Mouse (Mus musculus) heart, adult 18-20 months (tissue): ENCODE data around the gene Spry1. TPM values are rescaled to one million over a fixed set of nuclear protein-coding genes. Genes with fewer than 3 reads are reported as not detected.
"Not testable (repeated sequence)": the region's sequence is repeated elsewhere in the genome, so short reads cannot be mapped to it uniquely, and the experiment has no call there.

Source experiments
- DNase-seq, 2 experiments: peaks; one replicate each; pipeline ENCODE4 v3.0.0; 2021 to 2022; ENCODE audit warnings: mixed read lengths in 1 of 2
- long read RNA-seq, 2 experiments: library from polyadenylated mRNA; stranded (forward); transcript quantifications; one replicate each; pipeline ENCODE4 v2.0.0; 2021
- total RNA-seq, 2 experiments: library from RNA; stranded (reverse); gene quantifications; 2 replicates each; pipeline ENCODE4 v1.2.3; 2021

Spry1 gene
- total RNA-seq: 10 to 100 TPM; 22.8 to 25.3 TPM
- long read RNA-seq, experiment 1, transcript Spry1-203 (3 exons, 2,451 nt): minor isoform, 15 of 37 reads
- long read RNA-seq, experiment 1, transcript Spry1-201 (3 exons, 2,481 nt): major isoform, 16 of 37 reads
- long read RNA-seq, experiment 1, partial matches to known transcripts: 0 of 37 reads
- long read RNA-seq, experiment 1, other reads (novel, unspliced or antisense): 5 of 37 reads
- long read RNA-seq, experiment 2, transcript Spry1-201 (3 exons, 2,481 nt): major isoform, 9 of 17 reads
- long read RNA-seq, experiment 2, partial matches to known transcripts: 0 of 17 reads
- long read RNA-seq, experiment 2, other reads (novel, unspliced or antisense): 6 of 17 reads

DNA sequence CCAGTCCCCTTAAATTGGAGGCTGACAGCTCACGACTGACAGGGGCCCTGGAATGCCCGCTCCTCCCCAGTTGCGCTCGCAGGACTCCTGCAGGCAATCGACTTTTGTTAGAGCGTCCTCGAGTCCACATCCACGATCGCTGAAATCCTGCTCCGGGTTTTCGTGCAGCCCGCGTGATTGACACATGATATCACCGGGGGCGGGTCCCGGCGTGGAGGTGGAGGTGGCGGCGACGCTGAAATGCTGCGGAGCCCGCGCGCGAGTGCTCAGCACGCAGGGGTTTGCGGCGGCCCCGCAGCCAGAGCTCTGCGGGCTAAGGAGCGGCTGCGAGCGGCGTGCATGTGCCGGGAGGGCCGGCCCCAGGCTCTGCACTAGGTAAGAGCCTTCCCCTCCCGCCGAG lies at the start of gene Spry1:
Gene Spry1, plus strand, starts transcription at position 258 of the 400 bp plus-strand sequence.
- peak; percentile 96 to 100 for DNase-seq

DNA sequence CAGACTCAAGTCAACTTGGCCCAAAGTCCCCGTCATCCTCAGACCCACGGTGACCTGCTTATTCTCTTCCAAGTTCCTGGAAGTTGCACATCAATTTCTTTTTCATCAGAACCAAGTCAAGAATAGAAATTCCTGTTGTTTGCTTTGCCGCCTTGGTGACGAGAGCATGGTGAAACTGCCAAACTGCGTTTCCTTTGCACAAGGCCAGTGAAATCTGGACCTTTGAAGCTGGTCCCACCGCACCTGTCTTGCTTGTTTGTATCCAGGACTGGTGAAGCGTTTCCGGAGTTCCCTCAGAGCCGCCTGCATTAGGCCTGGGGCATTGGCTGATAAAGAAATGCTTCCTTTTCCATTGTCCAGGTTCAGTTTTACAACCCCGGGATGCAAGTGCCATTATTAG lies 44.0 kb upstream of the Spry1 start:
- peak; percentile 30 to 60 for DNase-seq

DNA sequence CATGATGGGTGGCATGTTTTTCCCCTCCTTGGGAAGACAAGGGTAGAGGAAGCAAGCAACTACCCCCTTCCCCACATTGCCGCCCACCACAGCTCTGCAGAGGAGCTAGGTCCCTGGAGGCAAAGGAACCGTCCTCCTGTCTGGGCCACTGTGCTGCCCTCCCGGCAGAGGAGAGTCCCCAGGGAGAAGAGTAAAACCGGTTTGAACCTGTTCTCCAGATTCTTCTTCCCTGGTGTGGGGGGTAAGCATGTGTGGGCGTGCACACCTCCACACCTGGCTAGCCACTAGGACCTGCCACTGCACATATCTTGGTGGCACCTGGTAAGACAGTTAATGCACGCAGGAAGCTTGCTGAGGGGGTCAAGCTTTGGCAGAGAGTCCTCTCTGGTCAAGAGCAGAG lies 43.2 kb upstream of the Spry1 start:
- no peak for DNase-seq

DNA sequence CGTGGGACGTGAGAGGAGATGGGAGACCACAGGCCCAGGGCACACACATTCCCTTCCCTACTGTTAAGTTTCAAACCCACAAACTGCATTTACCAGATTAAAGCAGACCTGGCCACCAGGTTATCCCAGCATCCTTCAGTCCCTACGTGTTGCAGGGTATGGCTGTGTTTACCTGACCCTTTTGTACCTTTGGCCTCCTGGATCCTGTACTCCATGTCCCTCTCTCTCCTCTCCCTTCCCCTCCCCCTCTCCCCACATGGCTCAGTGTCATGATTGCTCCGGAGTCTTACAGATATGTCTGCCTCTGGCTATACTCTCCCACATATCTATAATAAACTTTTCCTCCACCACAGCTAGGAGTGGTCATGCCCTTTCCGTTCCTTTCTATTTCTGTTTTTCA lies 42.5 kb upstream of the Spry1 start:
- DNase-seq: no peak

DNA sequence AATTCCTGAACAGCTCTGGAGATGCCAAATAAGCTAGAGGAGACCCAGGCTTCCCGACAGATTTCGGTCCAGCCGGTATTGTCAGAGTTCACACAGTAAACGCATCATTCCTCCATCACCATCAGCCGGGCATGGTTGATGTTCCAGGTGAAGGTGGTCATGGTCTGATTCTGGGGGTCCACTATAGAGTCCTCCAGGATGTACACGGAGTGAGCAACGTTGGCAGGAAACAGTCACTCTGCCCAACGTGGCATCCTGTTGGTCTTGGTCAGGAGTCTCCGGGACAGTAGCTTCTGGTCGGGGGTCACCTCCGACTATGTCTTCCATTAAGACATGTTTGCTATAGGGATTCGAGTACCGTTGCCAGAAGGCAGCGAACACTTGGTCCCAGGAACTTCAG lies 40.1 kb upstream of the Spry1 start:
- not testable (repeated sequence) for DNase-seq

DNA sequence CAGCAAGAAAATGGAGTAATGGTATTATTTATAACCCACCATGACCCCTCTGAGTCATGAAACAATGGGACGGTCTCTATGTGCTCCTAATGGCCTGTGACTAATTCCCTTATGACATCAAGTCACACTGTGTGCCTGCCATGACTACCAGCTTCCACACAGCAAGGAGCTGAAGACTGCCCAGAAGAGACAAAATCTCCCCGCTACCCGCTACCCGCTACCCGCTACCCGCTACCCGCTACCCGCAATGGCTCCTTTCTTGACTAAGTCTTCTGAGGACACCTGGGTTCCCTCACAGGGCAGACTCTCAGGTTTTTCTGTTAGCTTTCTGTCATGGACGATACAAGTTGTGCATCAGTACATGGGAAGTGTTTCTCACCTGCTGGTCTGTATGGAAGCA lies 37.4 kb upstream of the Spry1 start:
- no peak for DNase-seq

DNA sequence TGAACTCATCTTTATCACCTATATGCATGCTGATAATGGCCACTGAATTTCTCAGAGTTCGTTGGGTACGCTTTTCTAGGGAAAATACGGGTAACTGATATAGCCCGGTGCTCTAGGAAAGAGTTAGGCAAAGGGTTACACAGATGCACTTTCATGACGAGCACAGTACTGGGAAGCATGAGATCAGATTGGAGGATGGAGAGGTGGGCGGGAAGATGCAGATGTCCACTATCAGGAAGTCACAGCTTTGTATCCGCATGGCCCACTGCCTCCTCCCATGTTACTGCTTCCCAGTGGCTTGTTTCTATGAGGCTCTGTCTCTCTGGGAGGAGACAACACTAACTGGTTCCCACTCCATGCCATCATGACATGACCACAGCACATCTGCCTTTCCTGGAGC lies 36.9 kb upstream of the Spry1 start:
- DNase-seq: no peak

DNA sequence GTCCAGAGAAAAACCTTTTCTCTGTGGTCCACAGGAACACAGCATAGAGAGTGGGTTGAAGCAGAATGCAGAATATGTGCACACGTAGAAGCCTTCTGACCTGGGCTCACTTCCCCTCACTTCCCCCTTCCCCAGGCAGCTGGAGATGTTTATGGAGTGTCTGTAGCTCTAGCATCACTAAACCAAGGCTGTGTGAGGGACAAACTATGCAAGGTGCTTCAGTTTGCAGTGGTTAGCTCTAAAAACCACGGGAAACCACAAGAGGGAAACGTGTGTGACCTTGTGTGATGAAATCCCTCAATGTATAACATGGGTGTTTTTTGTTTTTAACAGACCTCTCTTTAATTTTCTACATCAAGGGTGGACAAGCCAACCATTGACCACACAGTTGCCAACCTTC lies 36.2 kb upstream of the Spry1 start:
- no peak for DNase-seq

DNA sequence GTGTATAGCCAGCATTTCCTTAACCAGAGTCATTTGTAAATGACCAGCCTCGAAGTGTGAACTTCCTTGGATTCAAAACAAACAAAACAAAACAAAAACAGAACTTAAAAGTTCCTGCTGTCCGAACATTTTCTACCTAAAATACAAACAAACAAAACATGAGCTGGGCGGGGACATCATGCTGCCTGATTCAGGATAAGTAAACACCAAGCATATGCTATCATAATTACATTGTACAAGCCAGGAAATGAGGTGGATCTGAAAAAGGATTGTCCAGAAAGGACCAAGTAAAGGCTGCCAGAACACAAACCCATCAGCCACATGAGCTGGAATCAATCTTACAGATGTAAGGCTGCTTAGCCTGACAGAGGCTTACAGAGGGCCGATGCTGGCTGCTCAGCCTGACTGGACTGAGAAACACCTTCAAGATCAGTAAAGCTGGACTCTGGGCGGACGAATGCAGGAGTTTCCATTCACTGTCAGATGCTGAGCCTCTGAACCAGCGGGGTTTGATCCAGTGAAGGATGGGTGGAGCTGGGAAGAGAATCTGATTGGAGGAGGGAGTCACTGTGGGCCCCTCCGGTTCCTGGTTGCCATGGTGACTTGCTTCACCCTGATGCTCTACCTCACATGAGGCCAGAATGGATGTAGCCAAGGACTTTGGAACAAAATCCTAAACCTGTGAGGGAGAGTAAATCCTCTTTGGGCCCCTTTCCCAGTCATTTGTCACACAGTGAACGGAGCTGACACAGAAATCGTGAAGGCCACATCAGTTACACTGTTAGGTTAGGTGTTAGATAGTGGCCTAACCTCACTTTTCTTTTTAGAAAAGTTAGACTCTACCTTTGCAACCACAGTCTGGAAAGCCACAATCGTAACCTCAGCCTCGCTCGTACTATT lies 34.5 kb upstream of the Spry1 start:
- peak; percentile 36 to 70 for DNase-seq

DNA sequence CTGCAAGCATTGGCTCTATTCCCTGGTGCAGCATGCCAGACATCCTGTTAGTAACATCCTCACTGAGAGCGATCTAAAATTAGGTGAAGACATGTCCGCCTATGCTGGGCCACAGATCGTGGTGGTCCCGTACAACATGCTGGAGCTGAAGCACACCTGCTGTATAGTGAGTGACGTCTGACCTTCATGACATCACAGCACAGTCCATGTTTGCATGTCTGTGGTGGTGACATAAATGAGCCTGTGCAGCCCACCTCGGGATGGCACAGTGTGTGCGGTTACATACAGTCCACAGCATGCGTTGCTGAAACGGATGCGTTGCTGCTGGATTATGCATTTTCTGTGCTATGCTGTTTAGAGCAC lies 33.9 kb upstream of the Spry1 start:
- peak; percentile 54 to 56 for DNase-seq

DNA sequence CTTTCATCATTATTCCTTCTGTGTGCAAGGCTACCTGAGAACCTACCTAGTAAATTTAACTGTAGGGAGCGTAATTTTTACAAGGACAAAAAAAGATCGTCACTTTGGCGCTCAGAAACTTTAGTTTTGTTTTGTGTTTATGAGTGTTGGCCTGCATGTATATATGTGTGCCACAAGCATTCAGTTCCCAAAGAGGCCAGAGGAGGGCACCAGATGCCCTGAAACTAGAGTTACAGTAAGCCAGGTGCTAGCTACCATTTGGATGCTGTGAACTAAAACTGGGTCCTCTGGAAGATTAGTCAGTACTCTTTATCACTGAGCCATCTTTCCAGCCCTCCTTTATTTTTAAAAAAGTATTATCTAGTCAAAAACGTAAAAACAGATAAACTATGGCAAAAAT lies 30.8 kb upstream of the Spry1 start:
- no peak for DNase-seq

DNA sequence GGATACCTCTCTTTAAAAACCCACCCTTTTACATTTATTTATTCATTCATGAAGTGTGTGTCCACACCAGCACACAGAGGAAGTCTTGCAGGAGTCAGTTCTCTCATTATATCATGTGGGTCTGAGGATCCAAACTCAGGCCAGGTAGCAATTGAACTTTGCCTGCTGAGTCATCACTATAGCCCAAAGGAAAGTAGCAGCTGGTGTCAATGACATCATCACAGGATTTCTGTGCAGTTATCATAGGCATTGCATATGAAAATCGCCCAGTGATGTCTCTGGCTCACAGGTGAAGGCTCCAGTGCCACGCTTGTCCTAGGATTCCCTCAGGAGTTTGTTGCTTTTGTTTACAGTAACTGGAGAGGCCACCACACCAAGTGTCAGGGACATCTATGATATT lies 29.1 kb upstream of the Spry1 start:
- no peak for DNase-seq

DNA sequence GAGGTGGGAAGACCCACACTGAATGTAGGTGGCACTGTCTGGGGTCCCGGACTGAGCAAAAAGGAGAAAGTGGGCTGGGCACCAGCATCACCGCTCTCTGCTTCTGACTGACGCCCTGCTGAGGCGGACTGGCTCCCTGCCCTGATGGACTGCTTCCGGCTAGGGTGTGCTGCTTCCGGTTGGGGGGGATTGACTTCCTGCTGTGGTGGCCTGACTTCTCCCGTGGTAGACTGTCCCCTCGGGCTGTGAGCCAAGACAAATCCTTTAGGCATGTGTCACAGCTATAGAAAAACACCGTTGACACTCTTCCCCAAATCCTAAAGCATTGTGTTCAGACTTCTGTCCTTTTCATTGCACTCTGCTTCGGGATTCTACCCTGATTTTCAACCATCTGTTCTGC lies 26.0 kb upstream of the Spry1 start:
- peak; percentile 47 to 71 for DNase-seq

DNA sequence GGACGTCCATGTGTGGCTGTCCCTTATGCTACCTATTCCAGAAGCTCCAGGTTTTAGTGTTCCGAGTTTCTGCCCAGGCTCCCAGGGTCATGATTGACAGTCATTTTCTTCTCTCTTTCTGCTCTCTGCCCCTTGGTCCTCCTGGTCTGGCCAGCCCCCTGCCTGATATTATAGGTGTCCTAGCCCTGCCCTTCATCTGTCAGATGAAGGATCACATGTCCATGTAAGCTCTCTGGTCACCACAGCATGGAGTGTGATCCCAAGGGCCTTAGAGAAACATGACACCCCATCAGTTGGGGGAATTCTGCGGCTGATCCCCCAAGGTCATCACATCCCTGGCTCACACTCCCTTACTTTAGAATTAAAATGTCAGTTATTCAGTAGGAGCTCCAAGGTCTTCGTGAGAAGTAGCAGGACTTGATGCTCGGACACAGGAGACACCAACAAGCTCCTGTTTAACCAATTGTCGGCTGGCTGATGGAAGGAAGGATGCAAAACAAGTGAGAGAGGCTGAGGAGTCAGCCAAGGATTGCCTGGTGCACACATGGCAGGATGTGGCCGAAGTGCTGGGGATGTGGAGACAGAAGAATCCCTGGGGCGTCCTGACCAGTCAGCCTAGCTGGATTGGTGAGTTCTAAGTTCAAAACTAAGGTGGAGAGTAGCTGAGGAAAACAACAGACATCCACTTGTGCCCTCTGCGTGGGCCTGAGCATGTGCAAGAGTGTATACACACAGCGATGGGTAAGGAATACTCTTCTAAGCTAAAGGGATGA lies 24.7 kb upstream of the Spry1 start:
- no peak for DNase-seq

DNA sequence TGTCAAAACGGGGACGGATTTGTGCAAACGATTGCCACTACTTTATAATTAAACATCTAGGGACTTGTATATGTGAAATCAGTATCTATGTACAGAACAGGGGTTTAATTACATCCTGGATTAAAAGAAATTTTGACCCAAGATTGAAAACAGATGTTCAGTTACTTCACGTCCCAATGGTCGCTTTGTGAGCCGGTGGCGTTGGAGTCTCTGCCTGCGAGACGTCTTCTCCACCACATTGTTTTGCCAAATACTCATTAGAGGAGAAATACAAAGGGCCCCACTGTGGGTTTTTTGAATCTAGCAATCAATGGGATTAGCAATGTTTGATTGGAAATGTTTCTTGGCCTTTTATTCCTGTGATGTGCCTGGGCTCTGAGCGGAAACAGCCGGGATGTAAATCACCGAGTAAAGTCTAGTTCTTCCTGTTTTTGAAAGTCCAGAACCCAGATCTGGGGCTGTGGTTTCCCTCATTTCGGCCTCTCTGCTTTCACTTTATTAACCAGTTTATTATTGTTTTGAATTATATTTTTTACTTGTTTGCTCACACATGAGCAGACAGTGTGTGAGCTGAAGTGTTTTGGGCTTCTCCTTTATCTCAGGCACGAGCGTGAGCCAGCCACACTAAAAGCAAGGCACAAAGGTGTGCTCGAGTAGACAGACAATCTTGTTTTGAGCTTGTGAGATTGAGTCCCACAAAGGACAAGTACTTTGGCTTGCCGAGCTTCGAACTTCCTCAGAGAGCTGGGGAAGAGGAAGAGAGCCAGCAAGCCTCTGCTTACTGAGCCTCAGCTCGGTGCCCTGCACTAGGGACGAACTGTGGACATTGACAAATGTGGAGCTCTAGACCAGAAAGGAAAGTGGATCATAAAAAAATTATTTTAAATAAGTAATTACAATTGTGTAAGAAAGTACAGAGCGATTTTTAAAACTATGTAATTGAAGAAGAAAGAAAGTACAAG lies 22.9 kb upstream of the Spry1 start:
- DNase-seq: peak in 1 of 2 experiments; percentile 14

DNA sequence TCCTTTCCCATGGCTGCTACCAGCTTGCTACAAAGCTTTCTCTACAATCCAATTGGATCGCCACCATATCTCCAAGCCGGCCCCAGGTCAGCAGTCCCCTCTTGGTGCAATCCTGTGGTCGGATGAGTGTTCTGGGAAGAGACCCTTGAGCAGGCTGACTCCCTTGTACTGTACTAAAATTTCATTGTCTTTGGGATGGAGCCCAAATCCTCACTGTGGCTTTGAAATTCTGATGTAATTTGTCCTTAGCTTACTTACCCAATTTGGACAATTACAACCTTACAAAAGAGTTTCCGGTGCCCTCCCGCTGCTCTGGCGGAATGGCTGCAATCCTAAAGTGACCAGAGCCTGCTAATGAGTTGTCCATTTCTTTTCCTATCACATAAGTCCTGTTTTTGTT lies 7.5 kb upstream of the Spry1 start:
- no peak for DNase-seq

DNA sequence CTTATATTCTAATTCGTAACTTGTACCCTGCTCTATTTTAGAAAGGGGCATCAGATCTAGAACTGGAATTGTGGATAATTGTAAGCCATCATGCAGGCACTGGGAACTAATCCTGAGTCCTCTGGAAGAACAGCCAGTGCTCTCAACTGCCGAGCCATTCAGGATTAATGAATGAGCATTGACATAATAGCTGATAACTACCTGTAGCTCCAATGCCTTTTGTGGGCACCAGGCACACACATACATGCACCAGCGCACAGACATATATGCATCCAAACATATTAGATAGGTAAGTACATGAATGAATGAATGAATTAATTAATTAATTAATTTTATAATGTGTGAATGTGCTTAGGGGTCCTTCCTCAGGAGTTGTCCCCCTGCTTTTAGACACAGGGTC lies 7.0 kb upstream of the Spry1 start:
- no peak for DNase-seq

DNA sequence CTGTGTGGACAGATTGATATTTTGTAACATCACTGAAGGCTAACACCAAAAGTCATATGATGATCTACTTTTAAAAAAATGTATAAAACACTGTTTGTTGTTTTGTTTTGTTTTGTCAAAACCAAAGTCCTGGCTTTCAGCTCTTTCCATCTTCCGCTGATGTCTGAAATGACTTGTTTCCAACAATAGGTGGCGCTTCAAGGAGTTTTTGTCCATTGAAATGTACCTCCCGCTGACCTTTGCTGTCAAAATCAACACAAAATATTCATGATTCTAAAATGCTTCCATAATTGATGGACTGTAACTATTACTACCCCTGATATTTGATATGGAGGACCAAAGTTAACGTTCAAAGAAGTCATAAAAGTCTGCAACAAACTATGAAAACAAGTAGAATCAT lies 5.1 kb upstream of the Spry1 start:
- DNase-seq: peak; percentile 33 to 63

DNA sequence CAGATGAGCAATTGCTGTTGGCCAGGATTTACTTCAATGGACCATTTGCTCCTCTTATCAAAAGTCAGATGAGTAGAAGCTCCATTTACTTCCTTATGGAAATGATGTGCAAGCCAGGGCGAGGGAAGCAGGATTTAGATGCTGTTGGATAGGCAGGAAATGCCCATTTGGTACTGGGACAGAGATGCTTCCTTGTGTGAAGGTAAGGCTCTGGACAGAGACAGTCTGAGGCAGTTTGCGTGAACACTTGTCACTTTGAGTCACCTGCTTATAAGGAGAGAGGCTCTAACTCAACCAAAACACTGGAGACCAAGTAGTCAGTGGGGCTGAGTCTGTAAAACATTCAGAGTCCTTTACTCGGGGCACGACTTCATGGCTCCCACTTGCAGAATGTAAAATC lies 2.8 kb upstream of the Spry1 start:
- DNase-seq: no peak

DNA sequence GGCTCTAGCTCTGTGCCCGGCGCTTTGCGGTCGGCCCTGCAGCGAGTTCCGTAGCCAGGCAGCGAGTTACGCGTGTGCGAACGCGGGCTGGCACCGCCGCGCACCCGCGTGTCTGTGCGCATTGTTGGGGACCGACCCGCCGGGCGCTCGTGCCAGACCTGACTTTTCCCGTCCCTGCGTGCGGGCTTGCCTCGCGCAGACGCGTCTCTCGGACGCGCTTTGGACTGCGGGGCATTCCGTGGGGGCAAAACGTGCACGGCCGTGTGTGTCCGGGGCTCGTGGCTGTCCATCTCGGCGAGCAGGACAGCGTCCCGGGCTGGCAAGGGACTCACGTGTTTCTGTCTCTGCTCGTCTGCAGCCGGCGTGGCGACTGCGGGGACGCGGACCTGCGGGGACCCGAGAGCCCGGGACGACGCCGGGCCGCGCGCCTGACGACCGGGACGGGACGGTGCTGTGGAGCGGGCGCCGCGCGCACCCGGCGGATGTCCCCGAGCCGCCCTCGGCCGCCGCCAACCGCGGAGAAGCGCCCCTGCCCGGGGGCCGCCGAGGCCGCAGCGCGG lies 495 bp downstream of the Spry1 start:
- DNase-seq: peak; percentile 49 to 73

DNA sequence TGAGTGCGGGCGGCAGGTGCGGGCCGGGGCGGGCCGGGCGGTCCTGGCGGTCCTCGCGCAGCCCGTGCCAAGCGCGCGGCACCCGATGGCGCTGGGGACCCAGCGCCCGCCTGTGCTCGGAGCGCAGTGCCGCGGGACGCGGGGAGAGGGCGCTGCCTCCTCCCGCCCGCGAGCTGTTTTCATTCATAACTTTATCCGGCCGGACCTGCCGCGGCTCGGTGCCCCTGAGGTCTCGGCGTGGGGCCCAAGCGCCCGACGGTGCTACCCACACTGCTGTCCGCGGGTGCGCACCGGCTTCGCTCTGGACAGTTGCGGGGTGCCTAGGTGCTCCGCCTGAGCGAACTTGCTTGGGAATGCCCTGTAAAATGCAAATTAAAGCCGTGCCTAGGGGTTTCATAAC lies 1.1 kb downstream of the Spry1 start:
- DNase-seq: peak; percentile 74 to 81
